ENCODE assay signal across 27 mouse cellular contexts in genomic region chr6:139748091-139748771, GRCm38 (mm10).
DNase-seq lines count a peak whose midpoint lies in the region; ATAC-seq lines count a peak whose summit lies in the region.
"Had no signal": no experiment of that assay in that cellular context is flagged by ENCODE, and none has a peak within 500 bp of the region (broad histone marks: within the 10 kb centered on the region; RNA-seq: fewer than 3 reads in every experiment).

No protein-coding gene starts in this region.

- no peak overlapping the region for H3K9ac ChIP-seq in limb, embryonic 13.5 days
- H3K9ac ChIP-seq: embryonic facial prominence, embryonic 13.5 days; embryonic facial prominence, embryonic 15.5 days; forebrain, embryonic 12.5 days had no signal

- no peaks in the 10 kb centered on the region for H3K9me3 ChIP-seq in limb, embryonic 13.5 days
- no peaks in the 10 kb centered on the region for H3K9me3 ChIP-seq in limb, embryonic 10.5 days (replicated peaks)
- H3K9me3 ChIP-seq: embryonic facial prominence, embryonic 13.5 days; embryonic facial prominence, embryonic 15.5 days; forebrain, embryonic 10.5 days; forebrain, embryonic 12.5 days had no signal

- H3K36me3 ChIP-seq in limb, embryonic 13.5 days = no peaks in the 10 kb centered on the region
- no peaks in the 10 kb centered on the region for H3K36me3 ChIP-seq in limb, embryonic 10.5 days
- H3K36me3 ChIP-seq: embryonic facial prominence, embryonic 13.5 days; embryonic facial prominence, embryonic 15.5 days; forebrain, embryonic 10.5 days; forebrain, embryonic 12.5 days; G1E had no signal

- no peaks in the 10 kb centered on the region for H3K4me1 ChIP-seq in limb, embryonic 13.5 days
- no peaks in the 10 kb centered on the region for H3K4me1 ChIP-seq in limb, embryonic 10.5 days
- H3K4me1 ChIP-seq: embryonic facial prominence, embryonic 13.5 days; embryonic facial prominence, embryonic 15.5 days; forebrain, embryonic 10.5 days; forebrain, embryonic 12.5 days had no signal

- H3K27ac ChIP-seq in limb, embryonic 13.5 days = no peak overlapping the region
- H3K27ac ChIP-seq in limb, embryonic 10.5 days = no peak overlapping the region
- H3K27ac ChIP-seq: embryonic facial prominence, embryonic 13.5 days; embryonic facial prominence, embryonic 15.5 days; forebrain, embryonic 10.5 days; forebrain, embryonic 12.5 days had no signal

- 63% methylated on average over 13 of the region's 13 CpGs for WGBS in limb, embryonic 13.5 days
- WGBS in limb, embryonic 10.5 days = 87% methylated on average over 13 of the region's 13 CpGs

- H3K27me3 ChIP-seq in limb, embryonic 13.5 days = no peaks in the 10 kb centered on the region
- H3K27me3 ChIP-seq in limb, embryonic 10.5 days (ENCODE audit: low read depth, poor library complexity, severe bottlenecking) = no peaks in the 10 kb centered on the region
- H3K27me3 ChIP-seq: CH12.LX; embryonic facial prominence, embryonic 13.5 days; embryonic facial prominence, embryonic 15.5 days; forebrain, embryonic 12.5 days; Patski had no signal

- no peak overlapping the region for H3K4me3 ChIP-seq in limb, embryonic 13.5 days
- H3K4me3 ChIP-seq in limb, embryonic 10.5 days = no peak overlapping the region
- H3K4me3 ChIP-seq: embryonic facial prominence, embryonic 13.5 days; embryonic facial prominence, embryonic 15.5 days; erythroblast, embryonic 14.5 days; forebrain, embryonic 10.5 days; forebrain, embryonic 12.5 days had no signal

- peak; percentile 79 for ATAC-seq in limb, embryonic 13.5 days (ENCODE audit: low FRiP score, low read depth)
- ATAC-seq: activated CD4-positive, CD25-positive, alpha-beta regulatory T cell, adult 4 months; CD4-positive, CD25-positive, alpha-beta regulatory T cell, adult 4 months; forebrain, embryonic 14.5 days; forebrain, embryonic 16.5 days; Patski had no signal

- DNase-seq in gastrocnemius, postnatal 25 days = peak; percentile 5
- no peak for DNase-seq in gastrocnemius, adult 18-20 months (ENCODE audit: low spot score)
- DNase-seq in limb, embryonic 10.5 days (ENCODE audit: low spot score) = no peak
- DNase-seq in lung, postnatal 25 days (ENCODE audit: low spot score) = no peak
- DNase-seq: adrenal gland, adult 8-10 months; adrenal gland, postnatal 14 days; adrenal gland, postnatal 36 days; B cell, adult 2 months; cerebellum, adult 11-12 months; cerebellum, adult 2 months; cerebellum, adult 9-11 months; cerebellum, postnatal 14 days; cerebellum, postnatal 36 days; embryo, embryonic 11 days had no signal

- no peak overlapping the region for H3K4me2 ChIP-seq in limb, embryonic 13.5 days (replicated peaks)
- H3K4me2 ChIP-seq: embryonic facial prominence, embryonic 13.5 days; embryonic facial prominence, embryonic 15.5 days; forebrain, embryonic 12.5 days had no signal
